Mouse (Mus musculus) left cerebral cortex, postnatal 36 days (tissue): Measurements from ENCODE around the gene Pou2f2. TPM values are rescaled to one million over a fixed set of nuclear protein-coding genes. Genes with fewer than 3 reads are reported as not detected.
A peak's percentile ranks its signal among the peaks of the same experiment; 100 is the strongest.

ENCODE experiments used
- DNase-seq, 2 experiments: peaks; one replicate each; pipeline ENCODE4 v3.0.0; 2021 to 2022; ENCODE audit warnings: low spot score in 2 of 2, mixed read lengths in 1 of 2
- intact Hi-C: fragments of 180-260 bp; cut with DNase I; formaldehyde crosslinking; loops from one replicate; pipeline ENCODE4 v1.15.1; 2025
- total RNA-seq, 2 experiments: library from RNA; stranded (reverse); gene quantifications; 2 replicates each; pipeline ENCODE4 v1.2.3; 2021

Pou2f2 gene
- total RNA-seq, 2 experiments from 2014 or later, result 8.4 to 15.4 TPM

- DNase-seq, result no peak
- intact Hi-C loops, result no loop called here
These were observed 24.9 kb downstream of the Pou2f2 start for GRCm38 (mm10) chr7:25154648-25155047.

- DNase-seq, result no peak
- intact Hi-C loops, result no loop called here
These were observed 25.7 kb downstream of the Pou2f2 start for GRCm38 (mm10) chr7:25153841-25154240.

- intact Hi-C loops, result no loop called here
- peak in 1 of 2 experiments; percentile 26 for DNase-seq
These were observed 27.5 kb downstream of the Pou2f2 start for GRCm38 (mm10) chr7:25151916-25152556.

- intact Hi-C loops, result no loop called here
- DNase-seq, result no peak
These were observed 28.5 kb downstream of the Pou2f2 start for GRCm38 (mm10) chr7:25151009-25151408.

- intact Hi-C loops, result no loop called here
- no peak for DNase-seq
These were observed 29.3 kb downstream of the Pou2f2 start for GRCm38 (mm10) chr7:25150151-25150663.

GRCm38 (mm10) chr7:25145896-25146295 lies 33.6 kb downstream of the Pou2f2 start:
- DNase-seq, result no peak
- intact Hi-C loops, result no loop called here

- intact Hi-C loops, result no loop called here
These were observed 37.8 kb downstream of the Pou2f2 start for GRCm38 (mm10) chr7:25141761-25142160.

GRCm38 (mm10) chr7:25137553-25137952 lies 42.0 kb downstream of the Pou2f2 start:
- DNase-seq, result no peak
- intact Hi-C loops, result no loop called here

More at GRCm38 (mm10) chr7:25141761-25142160, 37.8 kb downstream of the Pou2f2 start:
- DNase-seq, result no peak

- intact Hi-C loops, result loop anchor here (1.0 kb wide), 1 partner anchor 54 kb away; no protein-coding TSS in a partner anchor
- peak; percentile 83 to 85 for DNase-seq
These were observed 46.2 kb downstream of the Pou2f2 start for GRCm38 (mm10) chr7:25133092-25134049.

- no peak for DNase-seq
These were observed 47.1 kb downstream of the Pou2f2 start for GRCm38 (mm10) chr7:25132318-25132960.

GRCm38 (mm10) chr7:25131247-25131646 lies 48.3 kb downstream of the Pou2f2 start:
- intact Hi-C loops, result no loop called here
- DNase-seq, result no peak

More at GRCm38 (mm10) chr7:25132318-25132960, 47.1 kb downstream of the Pou2f2 start:
- intact Hi-C loops, result no loop called here

GRCm38 (mm10) chr7:25130565-25130964 lies 49.0 kb downstream of the Pou2f2 start:
- intact Hi-C loops, result no loop called here

GRCm38 (mm10) chr7:25129390-25129979 lies 50.0 kb downstream of the Pou2f2 start:
- DNase-seq, result no peak

More at GRCm38 (mm10) chr7:25130565-25130964, 49.0 kb downstream of the Pou2f2 start:
- DNase-seq, result no peak

GRCm38 (mm10) chr7:25127971-25128370 lies 51.6 kb downstream of the Pou2f2 start:
- no peak for DNase-seq
- intact Hi-C loops, result no loop called here

More at GRCm38 (mm10) chr7:25129390-25129979, 50.0 kb downstream of the Pou2f2 start:
- intact Hi-C loops, result no loop called here

GRCm38 (mm10) chr7:25125716-25126281 lies 53.7 kb downstream of the Pou2f2 start:
- no peak for DNase-seq
- intact Hi-C loops, result no loop called here

GRCm38 (mm10) chr7:25121240-25121786 lies 58.2 kb downstream of the Pou2f2 start:
- intact Hi-C loops, result no loop called here
- DNase-seq, result no peak

- no peak for DNase-seq
- intact Hi-C loops, result no loop called here
These were observed 59.3 kb downstream of the Pou2f2 start for GRCm38 (mm10) chr7:25120061-25120834.
